In genomic region chr6:71467766-71468165, GRCm38 (mm10) we compare ENCODE assay signal across 12 mouse cellular contexts.
"Had no signal": no experiment of that assay in that cellular context is flagged by ENCODE, and none has a peak within 500 bp of the region (broad histone marks: within the 10 kb centered on the region; RNA-seq: fewer than 3 reads in every experiment).

No protein-coding gene starts in this region.

- H3K27me3 ChIP-seq: limb, embryonic 13.5 days; midbrain, embryonic 12.5 days; neural tube, embryonic 15.5 days had no signal

- DNase-seq: kidney, postnatal 14 days; lung, adult 18-20 months; right cerebral cortex, adult 18-20 months; right cerebral cortex, postnatal 4 days; spleen, adult 18-20 months; thymus, adult 18-20 months; thymus, postnatal 25 days had no signal

- H3K4me2 ChIP-seq: limb, embryonic 13.5 days; midbrain, embryonic 12.5 days; neural tube, embryonic 15.5 days had no signal

- H3K4me3 ChIP-seq: limb, embryonic 13.5 days; midbrain, embryonic 12.5 days; myocyte; neural tube, embryonic 15.5 days had no signal

- H3K4me1 ChIP-seq: limb, embryonic 13.5 days; midbrain, embryonic 12.5 days; neural tube, embryonic 15.5 days had no signal

- H3K36me3 ChIP-seq: limb, embryonic 13.5 days; midbrain, embryonic 12.5 days; neural tube, embryonic 15.5 days had no signal

- H3K9me3 ChIP-seq: limb, embryonic 13.5 days; neural tube, embryonic 15.5 days had no signal

- H3K27ac ChIP-seq: limb, embryonic 13.5 days; liver, embryonic 14.5 days; midbrain, embryonic 12.5 days; neural tube, embryonic 15.5 days had no signal

- H3K9ac ChIP-seq: limb, embryonic 13.5 days; liver, embryonic 14.5 days; midbrain, embryonic 12.5 days; neural tube, embryonic 15.5 days had no signal
